Mouse (Mus musculus) lung, embryonic 15.5 days (tissue): Measurements from ENCODE around the gene S1pr3. TPM values are rescaled to one million over a fixed set of nuclear protein-coding genes. Genes with fewer than 3 reads are reported as not detected.

Experiments
- ATAC-seq: fragments of 200-750 bp; cut with Nextera tagmentation; 2 replicates; pipeline ENCODE4 v1.8.0; 2017; ENCODE audit warnings: moderate number of reproducible peaks, borderline replicate concordance; ENCODE audit not compliant: low FRiP score, low TSS enrichment; ENCODE audit errors: extremely low read depth
- H3K27ac ChIP-seq: fragments of 300-500 bp; sonication (generic); 2 replicates; pipeline ENCODE4 v1.5.1; 2015; ENCODE audit warnings: moderate library complexity, mild to moderate bottlenecking, inconsistent platforms
- H3K27me3 ChIP-seq: fragments of 300-500 bp; sonication (generic); 2 replicates; pipeline ENCODE4 v1.6.1; 2015; ENCODE audit warnings: inconsistent platforms
- H3K36me3 ChIP-seq: fragments of 300-500 bp; sonication (generic); 2 replicates; pipeline ENCODE4 v1.6.1; 2015; ENCODE audit warnings: inconsistent platforms
- H3K4me1 ChIP-seq: fragments of 300-500 bp; sonication (generic); 2 replicates; pipeline ENCODE4 v1.6.1; 2015; ENCODE audit warnings: inconsistent platforms
- H3K4me2 ChIP-seq: fragments of 300-500 bp; sonication (generic); 2 replicates; pipeline ENCODE4 v1.6.1; 2015; ENCODE audit warnings: inconsistent platforms, mild to moderate bottlenecking, moderate library complexity
- H3K4me3 ChIP-seq: fragments of 300-500 bp; sonication (generic); 2 replicates; pipeline ENCODE4 v1.5.1; 2015; ENCODE audit warnings: mild to moderate bottlenecking, inconsistent platforms
- H3K9ac ChIP-seq: fragments of 300-500 bp; sonication (generic); 2 replicates; pipeline ENCODE4 v1.6.1; 2015; ENCODE audit warnings: inconsistent platforms
- H3K9me3 ChIP-seq: fragments of 300-500 bp; sonication (generic); 2 replicates; pipeline ENCODE4 v1.6.1; 2016; ENCODE audit warnings: inconsistent platforms
- WGBS: fragments of 180-500 bp; shearing (Covaris S2); methylation state at CpG from one replicate; pipeline ENCODE4 v1.1.7; 2015; 5-methylcytosine and 5-hydroxymethylcytosine counted together
- polyA plus RNA-seq: library from polyadenylated mRNA; unstranded; fragments of >200 nt; fragmentation: Nextera tagmentation; extraction: Ambion mirVana; gene quantifications from 2 replicates; pipeline ENCODE4 v1.2.1, GENCODE M21; 2015

Gene S1pr3
- polyA plus RNA-seq, 1 experiment from 2014 or later = 115 TPM

- no peak for ATAC-seq
- 64% methylated on average over 9 of the region's 9 CpGs for WGBS
These were observed 15.2 kb downstream of the S1pr3 start for GRCm38 (mm10) chr13:51423647-51424046.

GRCm38 (mm10) chr13:51424647-51425046 lies 16.2 kb downstream of the S1pr3 start:
- H3K27me3 ChIP-seq = no peaks in the 10 kb centered on the region
- no peak overlapping the region for H3K27ac ChIP-seq
- H3K4me3 ChIP-seq = no peak overlapping the region
- H3K4me1 ChIP-seq = no peaks in the 10 kb centered on the region
- H3K9me3 ChIP-seq = no peaks in the 10 kb centered on the region
- WGBS = 13% methylated on average over 5 of the region's 5 CpGs
- H3K4me2 ChIP-seq = no peak overlapping the region
- H3K36me3 ChIP-seq = peaks cover 30% of the 10 kb centered on the region; the same call in 1 of the 2 replicates
- H3K9ac ChIP-seq = no peak overlapping the region
- ATAC-seq = 0 out of 2 replicates have a peak, but pooled peaks have one; percentile 32

More at GRCm38 (mm10) chr13:51423647-51424046, 15.2 kb downstream of the S1pr3 start:
- H3K9me3 ChIP-seq = no peaks in the 10 kb centered on the region
- H3K27ac ChIP-seq = no peak overlapping the region
- H3K4me2 ChIP-seq = no peak overlapping the region
- no peaks in the 10 kb centered on the region for H3K27me3 ChIP-seq
- peaks cover 38% of the 10 kb centered on the region for H3K36me3 ChIP-seq
- H3K9ac ChIP-seq = no peak overlapping the region
- H3K4me3 ChIP-seq = no peak overlapping the region
- H3K4me1 ChIP-seq = no peaks in the 10 kb centered on the region; the same call in 1 of the 2 replicates

GRCm38 (mm10) chr13:51425662-51426443 lies 17.4 kb downstream of the S1pr3 start:
- H3K4me1 ChIP-seq = no peaks in the 10 kb centered on the region
- peaks cover 20% of the 10 kb centered on the region; the same call in 1 of the 2 replicates for H3K36me3 ChIP-seq
- H3K4me2 ChIP-seq = no peak overlapping the region
- no peak overlapping the region for H3K4me3 ChIP-seq
- no peak overlapping the region for H3K9ac ChIP-seq
- ATAC-seq = no peak
- 72% methylated on average over 4 of the region's 4 CpGs for WGBS
- H3K9me3 ChIP-seq = no peaks in the 10 kb centered on the region
- no peaks in the 10 kb centered on the region for H3K27me3 ChIP-seq
- no peak overlapping the region for H3K27ac ChIP-seq

- Histone ChIP-seq H3K9me3 (no peaks in the 10 kb centered on the region), H3K4me2 (no peak overlapping the region), H3K27ac (no peak overlapping the region), H3K4me1 (no peaks in the 10 kb centered on the region), H3K4me3 (no peak overlapping the region), H3K9ac (no peak overlapping the region), H3K27me3 (no peaks in the 10 kb centered on the region), H3K36me3 (no peaks in the 10 kb centered on the region)
- no peak for ATAC-seq
- WGBS = 50% methylated on average over 3 of the region's 3 CpGs
These were observed 24.9 kb downstream of the S1pr3 start for GRCm38 (mm10) chr13:51433371-51433770.

- WGBS = 66% methylated on average over 2 of the region's 2 CpGs
- no peak overlapping the region for H3K27ac ChIP-seq
These were observed 26.0 kb downstream of the S1pr3 start for GRCm38 (mm10) chr13:51434460-51434859.

GRCm38 (mm10) chr13:51435146-51435545 lies 26.7 kb downstream of the S1pr3 start:
- Histone ChIP-seq H3K36me3 (no peaks in the 10 kb centered on the region), H3K27ac (no peak overlapping the region), H3K4me1 (no peaks in the 10 kb centered on the region), H3K9me3 (no peaks in the 10 kb centered on the region), H3K9ac (no peak overlapping the region), H3K4me2 (no peak overlapping the region), H3K27me3 (no peaks in the 10 kb centered on the region), H3K4me3 (no peak overlapping the region)
- ATAC-seq = no peak
- whole genome bisulfite sequencing = 29% methylated on average over 2 of the region's 2 CpGs

More at GRCm38 (mm10) chr13:51434460-51434859, 26.0 kb downstream of the S1pr3 start:
- Histone ChIP-seq H3K4me3 (no peak overlapping the region), H3K9me3 (no peaks in the 10 kb centered on the region), H3K36me3 (no peaks in the 10 kb centered on the region), H3K9ac (no peak overlapping the region), H3K4me2 (no peak overlapping the region), H3K4me1 (no peaks in the 10 kb centered on the region), H3K27me3 (no peaks in the 10 kb centered on the region)
- no peak for ATAC-seq

- no peak for ATAC-seq
- H3K4me1 ChIP-seq = no peaks in the 10 kb centered on the region
- H3K9me3 ChIP-seq = no peaks in the 10 kb centered on the region
- 82% methylated on average over 14 of the region's 14 CpGs for WGBS
- no peak overlapping the region for H3K9ac ChIP-seq
- no peak overlapping the region for H3K4me2 ChIP-seq
- H3K27ac ChIP-seq = no peak overlapping the region
- H3K4me3 ChIP-seq = no peak overlapping the region
- no peaks in the 10 kb centered on the region for H3K27me3 ChIP-seq
- H3K36me3 ChIP-seq = no peaks in the 10 kb centered on the region
These were observed 29.0 kb downstream of the S1pr3 start for GRCm38 (mm10) chr13:51437105-51438085.

GRCm38 (mm10) chr13:51442922-51443321 lies 34.5 kb downstream of the S1pr3 start:
- no peaks in the 10 kb centered on the region for H3K9me3 ChIP-seq
- H3K4me1 ChIP-seq = no peaks in the 10 kb centered on the region
- ATAC-seq = no peak
- no peaks in the 10 kb centered on the region for H3K27me3 ChIP-seq
- H3K4me3 ChIP-seq = no peak overlapping the region
- no peaks in the 10 kb centered on the region for H3K36me3 ChIP-seq
- no peak overlapping the region for H3K27ac ChIP-seq
- H3K4me2 ChIP-seq = no peak overlapping the region
- 62% methylated on average over 8 of the region's 8 CpGs for WGBS
- H3K9ac ChIP-seq = no peak overlapping the region

- Histone ChIP-seq H3K27me3 (no peaks in the 10 kb centered on the region), H3K4me1 (no peaks in the 10 kb centered on the region), H3K4me3 (no peak overlapping the region), H3K9me3 (no peaks in the 10 kb centered on the region), H3K36me3 (no peaks in the 10 kb centered on the region), H3K4me2 (no peak overlapping the region), H3K9ac (no peak overlapping the region), H3K27ac (no peak overlapping the region)
- WGBS = 47% methylated on average over 4 of the region's 4 CpGs
- ATAC-seq = no peak
These were observed 38.1 kb downstream of the S1pr3 start for GRCm38 (mm10) chr13:51446550-51446949.

GRCm38 (mm10) chr13:51456190-51456878 lies 47.9 kb downstream of the S1pr3 start:
- H3K4me3 ChIP-seq = no peak overlapping the region
- H3K9ac ChIP-seq = no peak overlapping the region
- H3K4me2 ChIP-seq = no peak overlapping the region
- 12% methylated on average over 4 of the region's 4 CpGs for WGBS
- H3K27me3 ChIP-seq = no peaks in the 10 kb centered on the region
- no peaks in the 10 kb centered on the region for H3K4me1 ChIP-seq
- H3K9me3 ChIP-seq = no peaks in the 10 kb centered on the region
- H3K36me3 ChIP-seq = no peaks in the 10 kb centered on the region
- no peak for ATAC-seq
- no peak overlapping the region for H3K27ac ChIP-seq

GRCm38 (mm10) chr13:51464294-51464693 lies 55.9 kb downstream of the S1pr3 start:
- no peak for ATAC-seq
- H3K36me3 ChIP-seq = no peaks in the 10 kb centered on the region
- no peaks in the 10 kb centered on the region for H3K27me3 ChIP-seq
- H3K9me3 ChIP-seq = no peaks in the 10 kb centered on the region
- 62% methylated on average over 4 of the region's 4 CpGs for WGBS
- no peak overlapping the region for H3K27ac ChIP-seq
- H3K4me1 ChIP-seq = no peaks in the 10 kb centered on the region
- H3K4me2 ChIP-seq = no peak overlapping the region
- H3K4me3 ChIP-seq = no peak overlapping the region
- no peak overlapping the region for H3K9ac ChIP-seq
